Mouse (Mus musculus): ENCODE measurements around the gene Phldb3. TPM values are rescaled to one million over a fixed set of nuclear protein-coding genes. Genes with fewer than 3 reads are reported as not detected.
A peak's percentile ranks its signal among the peaks of the same experiment; 100 is the strongest.

Gene Phldb3
- total RNA-seq, 2 experiments from 2014 or later = 1.2 to 4.0 TPM

- ATAC-seq (ENCODE audit: poor library complexity, severe bottlenecking) = peak; percentile 99
Observed at GRCm38 (mm10) chr7:24628685-24629610, 18.4 kb downstream of the Phldb3 start.

DNA sequence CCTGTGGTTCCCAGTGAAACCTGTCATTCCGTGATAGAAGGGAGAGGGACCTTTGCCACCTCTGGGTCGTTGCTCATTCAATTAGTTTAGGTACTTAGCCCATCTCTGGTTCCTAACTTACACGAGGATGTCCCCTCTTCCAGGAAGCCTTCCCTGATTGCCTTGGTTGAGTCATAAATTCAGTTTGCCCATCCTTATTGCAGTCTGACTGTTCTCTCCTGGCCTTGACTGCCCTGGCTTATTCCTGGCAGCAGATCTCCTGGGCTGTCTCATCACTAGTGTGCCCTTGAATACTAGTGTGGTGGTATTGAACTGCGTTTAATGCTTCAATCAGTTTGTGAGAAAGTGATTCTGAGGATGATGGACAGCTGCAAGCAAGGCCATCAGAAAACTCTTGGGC, 19.1 kb downstream of the Phldb3 start:
- ATAC-seq (ENCODE audit: poor library complexity, severe bottlenecking) = no peak

GRCm38 (mm10) chr7:24630116-24630880, 19.7 kb downstream of the Phldb3 start:
- no peak for ATAC-seq (ENCODE audit: poor library complexity, severe bottlenecking)

GRCm38 (mm10) chr7:24636264-24636663, 25.7 kb downstream of the Phldb3 start, which contains the start of gene Lypd3:
Gene Lypd3, plus strand, starts transcription at chr7:24636550.
- ATAC-seq (ENCODE audit: poor library complexity, severe bottlenecking) = no peak

GRCm38 (mm10) chr7:24637046-24637445, 26.5 kb downstream of the Phldb3 start:
- no peak for ATAC-seq (ENCODE audit: poor library complexity, severe bottlenecking)

DNA sequence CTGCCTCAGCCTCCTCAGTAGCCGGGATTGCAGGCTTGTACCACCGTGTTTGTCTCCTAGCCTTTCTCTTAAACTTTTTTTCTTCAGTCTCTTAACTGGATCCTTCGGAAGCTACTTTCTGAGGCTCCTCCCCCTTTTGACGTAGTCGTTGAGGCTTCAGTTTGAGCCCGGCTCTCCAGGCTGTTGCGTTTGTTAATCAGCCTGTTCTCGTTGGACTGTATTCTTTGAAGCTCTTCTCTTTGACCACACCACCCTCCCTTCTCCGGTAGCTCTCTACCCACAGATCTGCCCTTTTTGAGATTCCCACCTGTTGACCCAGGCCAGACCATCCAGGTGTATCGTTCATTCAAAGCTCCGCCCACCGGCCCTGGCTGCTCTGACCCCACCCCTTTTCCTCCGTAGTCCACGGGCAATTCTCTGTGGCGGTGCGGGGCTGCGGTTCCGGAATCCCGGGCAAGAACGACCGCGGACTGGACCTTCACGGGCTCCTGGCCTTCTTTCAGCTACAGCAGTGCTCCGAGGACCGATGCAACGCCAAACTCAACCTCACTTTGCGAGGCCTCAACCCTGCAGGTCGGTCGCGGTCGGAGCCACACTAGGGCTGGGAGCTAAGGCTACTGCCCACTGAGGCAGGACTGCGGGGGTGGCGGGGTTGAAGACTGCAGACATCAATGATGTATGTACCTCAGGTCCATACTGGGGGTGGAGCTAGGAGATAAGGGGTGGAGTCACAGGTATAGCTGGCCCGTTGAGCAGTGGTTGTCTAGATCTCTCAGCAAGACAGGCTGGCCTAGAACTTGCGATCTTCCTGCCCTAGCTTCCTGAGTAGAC, 27.7 kb downstream of the Phldb3 start:
- peak; percentile 50; the same call in 1 of the 2 replicates for ATAC-seq (ENCODE audit: poor library complexity, severe bottlenecking)

- ATAC-seq (ENCODE audit: poor library complexity, severe bottlenecking) = no peak
Observed at GRCm38 (mm10) chr7:24640450-24640849, 29.9 kb downstream of the Phldb3 start.

- peak; percentile 65 for ATAC-seq (ENCODE audit: poor library complexity, severe bottlenecking)
Observed at GRCm38 (mm10) chr7:24642491-24642890, 31.9 kb downstream of the Phldb3 start.

- ATAC-seq (ENCODE audit: poor library complexity, severe bottlenecking) = no peak
Observed at GRCm38 (mm10) chr7:24644492-24644891, 33.9 kb downstream of the Phldb3 start.

- ATAC-seq (ENCODE audit: poor library complexity, severe bottlenecking) = no peak
Observed at GRCm38 (mm10) chr7:24644996-24645395, 34.4 kb downstream of the Phldb3 start.

DNA sequence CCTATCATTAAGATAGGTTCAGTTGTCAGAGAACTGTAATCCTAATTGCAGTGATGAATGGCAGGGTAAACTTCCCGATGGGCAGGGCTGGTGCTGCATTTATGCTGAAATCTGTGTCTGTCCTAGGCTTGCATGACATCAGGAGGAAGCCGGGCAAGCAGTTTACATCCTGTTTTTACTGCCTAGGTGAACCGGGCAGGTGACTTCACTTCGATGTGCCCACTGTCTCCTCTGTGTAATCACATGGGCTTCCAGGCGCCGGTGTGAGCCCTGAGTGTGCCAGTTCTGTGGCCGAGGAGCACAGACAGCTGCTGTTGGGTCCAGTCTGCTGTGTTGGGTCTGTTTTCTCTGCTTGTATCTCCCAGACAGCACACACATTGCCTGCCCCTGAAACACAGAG, 35.9 kb downstream of the Phldb3 start:
- peak; percentile 35; the same call in 1 of the 2 replicates for ATAC-seq (ENCODE audit: poor library complexity, severe bottlenecking)

DNA sequence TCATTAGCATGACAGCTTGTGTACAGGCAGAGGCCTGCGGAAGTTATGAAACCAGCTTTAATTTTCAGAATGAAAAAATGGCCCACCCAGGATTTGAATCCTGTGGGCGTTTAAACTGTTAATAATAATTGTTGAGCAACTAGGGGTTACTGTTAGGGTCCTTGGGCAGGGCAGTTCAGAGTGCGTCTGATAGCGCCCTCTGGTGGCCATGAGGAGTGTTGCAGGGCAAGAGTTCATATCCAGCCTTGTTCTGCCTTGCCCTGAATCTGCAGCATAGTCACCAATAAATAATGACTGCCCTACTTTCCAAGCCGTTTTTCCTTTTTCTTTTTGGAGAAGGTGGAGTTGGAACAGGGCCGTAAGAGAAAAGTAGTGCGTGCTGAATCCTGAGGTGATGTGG, 43.1 kb downstream of the Phldb3 start:
- ATAC-seq (ENCODE audit: poor library complexity, severe bottlenecking) = peak; percentile 80

DNA sequence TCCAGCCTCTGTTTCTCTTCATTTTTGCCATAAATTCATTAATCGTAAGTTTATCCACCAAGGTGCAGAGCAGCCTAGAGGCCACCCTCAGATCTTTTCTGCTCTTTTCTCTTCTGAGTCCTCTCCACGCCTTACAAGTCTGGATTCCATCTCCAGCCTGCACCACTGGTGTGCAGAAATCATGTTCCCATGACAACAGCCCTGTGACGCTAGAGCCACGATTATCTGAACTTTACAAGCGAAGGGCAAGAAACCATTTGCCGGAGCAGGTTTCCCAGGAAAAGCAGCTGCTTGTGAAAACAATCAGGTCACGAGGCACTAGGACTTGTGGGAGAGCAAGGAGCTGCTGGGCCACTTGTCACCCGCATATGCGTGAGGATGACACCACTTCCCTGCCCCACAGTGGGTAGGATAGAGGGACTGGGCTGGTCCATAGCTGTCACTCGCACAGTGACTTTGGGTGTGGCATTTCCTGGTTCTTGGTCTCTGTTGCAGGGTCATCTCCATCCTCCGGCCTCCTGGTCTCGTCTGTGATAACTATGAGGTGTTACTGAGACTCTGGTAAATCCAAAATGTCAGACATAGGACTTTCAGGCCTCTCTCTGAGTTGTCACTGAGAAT, 49.3 kb downstream of the Phldb3 start:
- no peak for ATAC-seq (ENCODE audit: poor library complexity, severe bottlenecking)

GRCm38 (mm10) chr7:24661118-24661904, 50.7 kb downstream of the Phldb3 start:
- peak; percentile 66 for ATAC-seq (ENCODE audit: poor library complexity, severe bottlenecking)

- ATAC-seq (ENCODE audit: poor library complexity, severe bottlenecking) = peak; percentile 88
Observed at GRCm38 (mm10) chr7:24662575-24662974, 52.0 kb downstream of the Phldb3 start.

GRCm38 (mm10) chr7:24664301-24664700, 53.7 kb downstream of the Phldb3 start:
- no peak for ATAC-seq (ENCODE audit: poor library complexity, severe bottlenecking)

DNA sequence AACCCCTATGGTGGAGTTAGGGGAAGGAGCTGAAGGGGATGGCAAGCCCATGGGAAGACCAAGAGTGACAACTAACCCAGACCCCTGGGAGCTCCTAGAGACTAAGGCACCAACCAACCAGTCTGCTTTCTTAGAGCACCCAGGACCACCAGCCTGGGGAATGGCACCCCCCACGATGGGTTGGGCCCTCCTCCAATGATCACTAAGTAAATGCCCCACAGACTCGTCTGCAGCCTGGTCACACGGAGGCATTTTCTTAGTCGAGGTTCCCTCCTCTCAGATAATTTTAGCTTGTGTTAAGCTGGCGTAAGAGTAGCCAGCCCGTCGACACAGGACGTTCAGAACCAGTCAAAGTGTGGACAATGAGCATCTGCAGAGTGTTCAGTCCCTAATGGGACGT, 54.4 kb downstream of the Phldb3 start:
- no peak for ATAC-seq (ENCODE audit: poor library complexity, severe bottlenecking)

DNA sequence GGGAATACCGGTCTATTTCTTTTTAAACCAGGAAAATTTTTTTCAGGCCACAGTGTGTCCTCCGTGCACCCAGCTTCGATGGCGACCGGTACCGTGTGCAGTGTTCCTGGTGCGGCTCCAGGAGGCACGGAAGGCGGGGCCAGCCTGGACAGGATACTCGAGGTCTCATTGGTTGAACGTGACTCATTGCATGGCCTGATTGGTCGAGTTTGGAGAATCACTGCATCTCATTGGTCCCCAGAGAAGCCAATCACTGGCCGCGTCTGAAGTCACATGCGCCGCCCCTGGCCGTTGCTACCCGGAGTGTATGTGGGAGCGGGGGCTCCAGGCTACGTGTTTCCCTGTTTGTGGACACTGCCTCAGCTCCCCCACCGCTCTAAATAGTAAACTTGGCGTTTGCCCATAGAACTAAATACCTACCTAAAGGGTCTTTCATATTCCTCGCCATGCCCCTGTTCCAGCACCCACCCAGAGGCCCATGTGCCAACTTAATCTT, 61.4 kb downstream of the Phldb3 start:
- no peak for ATAC-seq (ENCODE audit: poor library complexity, severe bottlenecking)

- no peak for ATAC-seq (ENCODE audit: poor library complexity, severe bottlenecking)
Observed at GRCm38 (mm10) chr7:24676575-24676974, 66.0 kb downstream of the Phldb3 start, which contains the start of gene Tex101. Gene Tex101, minus strand, starts transcription at chr7:24676675.

Data from megakaryocyte, adult 5-6 weeks (primary cell).